Mouse (Mus musculus) spleen, embryonic (tissue): ENCODE measurements around the gene Spata13.

Experiments used
- CTCF ChIA-PET: fragments of 350-600 bp; sonication (Branson Sonifier 250); formaldehyde crosslinking; loops from one replicate; lab custom pipeline; 2022; lab: Charles Lee

Spata13 gene

DNA sequence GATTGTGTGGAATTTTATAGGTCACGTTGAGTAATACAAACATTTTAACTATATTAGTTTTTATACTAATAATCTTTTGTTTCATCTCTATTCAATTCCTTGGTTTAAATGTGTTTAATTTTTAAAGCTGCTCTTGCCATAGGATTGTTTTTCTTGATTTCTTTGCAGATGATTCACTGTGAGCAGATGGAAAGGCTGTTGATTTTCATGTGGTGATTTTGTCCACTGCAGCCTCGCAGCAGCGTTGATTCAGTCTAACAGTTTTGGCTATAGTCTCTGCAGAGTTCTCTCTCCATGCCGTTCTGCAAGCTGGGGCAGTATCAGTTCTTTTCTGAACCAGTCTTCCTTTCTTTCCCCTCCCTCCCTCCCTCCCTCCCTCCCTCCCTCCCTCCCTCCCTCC, 41.9 kb downstream of the Spata13 start:
- CTCF ChIA-PET: no interaction called here

DNA sequence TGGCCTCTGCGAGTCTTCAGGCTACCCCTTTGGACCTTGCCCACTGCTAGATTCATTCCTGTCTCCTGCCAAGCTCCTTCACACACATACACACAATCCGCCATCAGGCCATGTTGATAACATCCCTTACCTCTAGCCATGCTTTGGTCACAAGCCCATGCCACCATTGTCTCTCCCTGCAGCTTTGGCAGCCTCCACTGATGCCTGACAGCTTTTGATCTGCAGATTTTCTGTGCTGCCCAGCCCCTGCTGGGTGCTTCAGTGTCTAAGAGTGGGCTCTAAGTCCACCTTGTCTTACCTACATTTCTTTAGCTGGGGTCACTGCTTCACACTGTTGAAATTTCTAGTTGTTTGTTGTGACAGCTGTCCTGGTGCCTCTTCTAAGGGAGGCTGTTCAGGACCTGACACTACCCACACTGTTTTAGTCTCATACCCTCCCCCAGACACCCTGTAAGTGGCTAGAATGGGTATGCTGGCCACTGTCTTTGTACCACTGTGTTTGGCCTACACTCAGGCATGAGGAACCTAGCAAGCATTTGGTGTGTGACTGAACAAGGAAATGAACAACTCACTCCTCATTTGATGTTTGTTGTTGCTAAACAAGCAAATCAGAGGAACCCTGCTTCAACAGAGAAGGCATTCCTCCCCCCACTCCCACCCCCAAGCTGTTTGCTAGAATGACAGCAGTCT, 43.0 kb downstream of the Spata13 start:
- CTCF ChIA-PET: no interaction called here

DNA sequence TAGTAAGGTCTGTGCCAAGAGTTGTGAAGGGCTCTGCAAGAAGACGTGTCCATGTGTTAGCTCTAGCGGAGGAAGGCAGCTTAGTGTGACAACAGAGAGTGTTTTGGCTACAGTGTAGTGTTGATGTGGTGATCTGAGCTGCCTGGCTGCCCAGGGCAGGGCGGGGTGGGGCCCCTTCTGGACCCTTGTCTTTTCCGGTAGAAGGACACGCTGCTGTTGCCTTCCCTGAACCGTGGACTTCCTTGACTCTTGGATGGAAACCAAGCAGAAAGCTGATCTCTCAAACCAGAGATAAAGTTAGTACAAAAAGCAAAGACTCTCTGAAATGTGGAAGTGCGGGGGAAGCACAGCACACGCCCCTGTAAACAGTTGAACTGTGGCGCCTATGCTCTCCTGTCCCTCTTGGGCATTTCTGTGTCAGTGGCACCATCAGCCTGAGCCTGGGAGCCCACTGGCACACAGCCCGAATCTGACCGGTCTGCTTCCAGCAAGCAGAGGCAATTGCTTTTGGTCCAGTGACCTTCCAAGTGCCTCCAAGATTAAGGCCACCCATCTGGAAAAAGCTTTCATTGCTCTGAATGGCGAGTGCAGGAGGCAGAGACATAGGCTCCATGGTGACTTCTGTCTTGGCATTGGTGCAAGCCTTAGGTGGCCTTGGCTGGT, 48.7 kb downstream of the Spata13 start:
- CTCF ChIA-PET: interaction anchor here (0.6 kb wide), 2 partner anchors 77 to 1069 kb away, joined by 4 to 30 read pairs; no protein-coding TSS in a partner anchor

DNA sequence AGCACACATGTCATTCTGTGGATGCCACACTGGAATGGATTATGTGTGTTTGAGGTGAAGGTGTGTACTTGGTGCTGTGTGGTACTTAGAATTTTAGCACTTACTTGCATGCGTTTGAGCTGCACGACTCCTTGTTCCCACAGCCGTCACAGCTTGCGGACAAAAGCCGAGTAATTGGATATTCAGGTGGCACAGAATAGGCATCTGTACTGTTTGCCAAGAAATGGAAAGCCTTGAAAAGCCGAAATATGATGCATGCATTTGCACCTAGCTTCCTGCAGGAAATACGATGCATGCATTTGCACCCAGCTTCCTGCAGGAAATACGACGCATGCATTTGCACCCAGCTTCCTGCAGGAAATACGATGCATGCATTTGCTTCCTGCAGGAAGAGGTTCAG, 50.2 kb downstream of the Spata13 start:
- CTCF ChIA-PET: no interaction called here

DNA sequence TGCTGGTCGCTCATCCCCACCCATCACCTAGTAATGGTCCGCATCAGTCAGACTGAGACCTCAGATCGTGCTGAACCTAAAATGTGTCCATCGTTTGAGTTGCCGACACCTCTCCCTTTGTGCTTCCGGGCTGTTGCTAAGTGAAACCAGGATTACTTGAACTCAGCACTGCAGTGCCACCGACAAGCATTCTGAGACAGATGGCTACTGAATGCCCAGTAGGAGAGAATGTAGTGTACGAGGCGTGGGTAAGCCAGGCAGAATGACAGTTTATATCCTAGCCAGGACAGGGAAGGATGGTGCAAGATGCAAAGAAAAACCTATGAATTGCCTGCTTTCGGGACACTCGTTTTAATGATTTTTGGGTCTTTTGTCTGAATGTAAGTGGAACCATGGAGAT, 52.9 kb downstream of the Spata13 start:
- CTCF ChIA-PET: no interaction called here

DNA sequence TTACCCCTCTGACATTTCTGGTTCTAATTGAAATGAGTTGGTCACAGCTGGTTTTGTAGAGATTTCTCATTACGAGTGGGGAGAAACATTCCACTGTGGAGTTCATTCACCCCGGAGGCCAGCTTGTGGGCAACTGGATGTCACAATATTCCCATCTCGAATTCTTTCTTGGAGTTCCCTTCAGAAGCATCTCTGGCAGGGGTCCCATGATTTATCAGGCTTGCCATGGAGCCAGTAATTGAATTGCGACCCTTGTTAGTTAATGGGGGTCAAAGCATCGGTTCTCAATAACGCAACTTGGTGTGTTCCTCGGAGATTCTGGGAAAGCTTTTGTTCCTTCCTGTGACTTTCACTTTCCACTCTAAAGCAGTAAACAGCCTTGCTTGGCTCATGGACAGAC, 53.4 kb downstream of the Spata13 start:
- CTCF ChIA-PET: no interaction called here

DNA sequence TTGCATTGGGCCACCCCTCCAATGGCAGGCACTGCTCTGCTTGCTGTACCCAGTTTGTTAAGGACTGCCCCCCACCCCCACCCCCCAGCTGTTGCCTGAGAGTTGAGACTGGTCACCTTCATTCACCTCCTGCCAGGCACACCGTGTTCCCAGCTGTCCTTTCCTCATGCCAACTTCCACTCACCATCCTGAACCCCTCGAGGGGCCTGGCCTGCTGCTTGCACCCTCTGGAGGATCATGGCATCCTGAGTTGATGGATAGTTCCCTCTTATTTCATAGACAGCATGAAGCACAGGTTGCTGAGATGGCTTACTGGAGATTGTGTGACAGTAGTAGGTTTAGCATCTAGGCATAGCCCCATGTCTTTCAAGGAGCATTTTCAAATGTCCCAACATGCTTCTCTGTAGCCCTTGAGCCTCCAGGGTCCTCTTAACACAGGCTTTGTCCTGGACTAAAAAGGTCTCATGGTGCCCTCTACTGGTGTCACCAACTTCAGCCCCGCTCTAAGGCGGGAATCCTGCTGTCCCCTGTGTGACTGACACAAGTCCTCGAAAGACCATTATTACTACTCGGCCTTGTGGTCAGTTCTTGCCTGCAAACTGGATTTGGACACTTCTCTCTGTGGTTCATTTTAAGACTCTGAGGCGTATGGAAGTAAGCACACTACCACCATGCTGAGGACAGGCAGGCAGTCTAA, 54.9 kb downstream of the Spata13 start:
- CTCF ChIA-PET: interaction anchor here (0.6 kb wide), 1 partner anchor 70 kb away, joined by 3 read pairs; no protein-coding TSS in a partner anchor

DNA sequence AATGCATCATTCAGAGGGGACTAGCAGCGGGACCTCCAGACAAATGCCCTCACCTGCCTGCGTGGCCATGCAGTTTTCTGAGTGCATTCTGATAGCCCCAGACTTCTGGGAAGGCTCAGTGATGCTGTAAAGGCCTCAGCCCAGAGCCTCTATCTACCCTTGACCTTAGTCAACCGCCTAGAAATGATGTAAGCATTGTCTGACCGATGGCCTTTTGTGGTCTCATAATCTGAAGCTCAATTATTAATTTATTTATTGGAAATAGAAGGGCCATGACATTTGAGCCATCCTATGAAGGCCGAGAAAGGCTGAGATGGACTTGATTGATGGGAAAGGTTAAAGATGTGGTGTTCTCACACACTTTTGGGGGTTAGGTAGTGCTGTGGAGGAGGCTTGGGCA, 56.0 kb downstream of the Spata13 start:
- CTCF ChIA-PET: no interaction called here

DNA sequence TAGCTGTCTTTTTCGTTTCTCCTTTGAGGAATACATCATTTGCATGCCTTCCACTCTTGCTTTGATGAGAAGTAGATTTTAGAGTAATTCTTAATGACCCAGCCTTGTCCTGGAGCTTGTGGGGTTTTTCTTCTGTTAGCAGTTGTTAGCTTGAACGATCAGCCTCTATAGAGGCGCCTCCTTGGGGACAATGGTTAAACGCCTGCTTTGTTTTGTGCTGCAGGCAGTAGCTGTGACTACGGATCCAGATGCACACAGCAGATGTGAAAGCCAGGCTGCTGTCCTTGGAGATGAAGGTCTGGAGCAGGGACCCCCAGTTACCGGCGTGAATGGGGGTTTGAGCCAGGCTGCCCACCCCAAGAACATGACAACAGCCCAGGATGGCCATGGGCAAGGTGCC, 56.8 kb downstream of the Spata13 start:
- CTCF ChIA-PET: no interaction called here

DNA sequence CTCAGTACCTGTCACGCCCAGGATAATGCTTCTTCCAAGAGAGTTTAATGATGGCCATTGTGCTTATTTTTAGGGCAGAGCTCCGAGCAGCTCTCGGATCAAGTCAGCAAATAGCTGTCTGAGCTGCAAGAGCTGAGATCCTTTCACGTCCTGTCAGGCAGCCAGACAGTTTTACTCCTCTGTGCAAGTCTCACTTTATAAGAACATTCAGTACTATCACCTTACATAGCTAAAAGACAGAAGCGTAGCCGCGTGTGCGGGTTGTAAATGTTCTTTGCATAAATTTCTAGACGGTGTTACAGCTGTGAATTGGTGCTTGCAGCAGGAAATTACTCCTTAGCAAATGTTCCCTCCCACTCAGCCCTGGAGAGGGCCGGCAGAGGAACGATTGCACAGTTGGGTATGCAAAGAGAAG, 59.3 kb downstream of the Spata13 start:
- CTCF ChIA-PET: interaction anchor here (0.6 to 0.8 kb wide), 2 partner anchors 73 to 179 kb away, joined by 3 to 6 read pairs; no protein-coding TSS in a partner anchor

DNA sequence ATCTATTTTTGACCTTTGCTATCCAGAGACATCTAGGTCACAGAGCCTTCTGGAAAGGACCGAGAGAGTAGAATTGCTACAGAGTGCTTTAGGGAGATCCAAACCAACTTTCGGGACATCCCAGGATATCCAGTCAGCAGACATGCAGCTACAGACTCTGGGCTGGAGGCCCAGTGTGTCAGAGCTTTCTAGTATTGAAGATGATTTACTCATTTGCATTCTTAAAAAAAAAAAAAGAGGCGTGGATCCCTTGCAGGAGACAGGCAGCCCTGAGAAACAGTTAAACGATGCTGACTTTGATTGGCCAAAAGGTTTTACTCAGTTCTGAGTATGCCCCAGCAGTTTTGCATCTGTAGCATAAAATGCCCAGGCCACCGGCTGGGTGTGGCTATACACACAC, 59.9 kb downstream of the Spata13 start:
- CTCF ChIA-PET: no interaction called here

DNA sequence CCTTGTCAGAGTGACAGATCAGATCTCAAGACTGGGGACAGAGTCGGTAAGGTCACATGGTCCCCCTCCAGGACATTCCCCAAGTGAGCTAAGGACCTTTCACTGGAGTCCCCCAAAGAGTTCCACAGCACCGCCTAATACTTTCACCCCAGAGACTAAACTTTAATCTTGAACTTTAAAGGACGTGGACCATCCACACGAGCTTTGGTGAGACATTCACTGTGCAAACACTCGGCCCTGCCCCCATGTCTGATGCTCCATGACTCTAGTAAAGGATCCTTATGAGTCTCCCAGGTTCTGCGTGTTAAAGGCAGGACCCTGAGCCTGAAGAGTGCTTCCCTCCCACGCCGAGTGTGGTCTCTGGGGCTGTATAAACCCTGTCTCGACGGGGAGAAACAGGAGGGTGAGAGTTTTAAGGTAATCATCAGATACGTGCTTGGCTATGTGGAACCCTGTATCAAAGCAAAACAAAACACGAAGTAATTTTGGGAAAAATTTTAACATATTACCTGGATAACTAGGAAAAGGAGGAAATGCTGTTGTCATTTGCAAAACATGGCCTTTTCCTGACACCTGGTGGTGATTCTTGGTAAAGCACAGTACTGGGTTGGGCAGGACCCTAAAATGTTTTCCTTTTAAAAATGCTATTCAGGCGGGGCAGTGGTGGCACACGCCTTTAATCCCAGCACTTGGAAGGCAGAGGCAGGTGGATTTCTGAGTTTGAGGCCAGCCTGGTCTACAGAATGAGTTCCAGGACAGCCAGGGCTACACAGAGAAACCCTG, 60.6 kb downstream of the Spata13 start:
- CTCF ChIA-PET: interaction anchor here (0.9 kb wide), 1 partner anchor 180 kb away, joined by 4 read pairs; no protein-coding TSS in a partner anchor

DNA sequence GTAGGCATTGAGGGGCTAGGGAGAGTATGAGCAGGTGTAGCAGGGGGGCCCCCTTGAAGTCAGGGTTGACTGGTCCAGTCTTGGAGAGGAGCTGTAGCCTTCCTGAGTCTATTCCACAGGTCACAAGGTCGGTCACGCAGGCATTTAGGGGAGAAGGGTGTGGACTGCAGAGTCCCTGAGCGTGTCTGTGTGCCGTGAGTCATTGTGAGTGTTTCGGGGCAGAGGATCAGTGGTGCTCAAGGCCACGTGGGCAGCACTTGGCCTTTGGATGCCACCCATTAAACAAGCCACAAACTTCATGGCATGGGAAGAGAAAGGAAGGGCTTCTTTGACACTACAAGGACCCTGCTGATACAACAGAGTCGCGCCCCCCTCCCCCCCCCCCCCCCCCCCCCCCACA, 63.5 kb downstream of the Spata13 start:
- CTCF ChIA-PET: interaction anchor here (0.8 kb wide), 1 partner anchor 65 kb away, joined by 4 read pairs; no protein-coding TSS in a partner anchor

DNA sequence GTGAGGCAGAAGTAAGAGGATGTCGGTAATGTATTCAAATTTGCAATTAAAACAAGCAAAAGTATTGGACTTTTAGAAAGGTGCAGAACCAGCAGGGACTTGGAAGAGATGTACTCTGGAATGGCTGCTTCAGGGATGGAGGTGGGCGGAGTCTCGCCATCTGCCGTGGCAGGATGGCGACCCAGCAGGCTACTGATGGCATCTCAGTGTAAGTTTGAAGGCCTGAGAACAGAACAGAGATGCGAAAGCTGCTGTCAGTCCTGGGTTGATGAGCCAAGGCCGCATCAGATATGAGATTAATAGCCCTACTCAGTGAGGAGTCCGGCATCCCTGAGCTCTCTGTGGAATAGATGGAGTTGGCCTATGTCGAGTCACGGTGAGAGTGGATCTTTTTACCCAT, 65.2 kb downstream of the Spata13 start:
- CTCF ChIA-PET: no interaction called here

DNA sequence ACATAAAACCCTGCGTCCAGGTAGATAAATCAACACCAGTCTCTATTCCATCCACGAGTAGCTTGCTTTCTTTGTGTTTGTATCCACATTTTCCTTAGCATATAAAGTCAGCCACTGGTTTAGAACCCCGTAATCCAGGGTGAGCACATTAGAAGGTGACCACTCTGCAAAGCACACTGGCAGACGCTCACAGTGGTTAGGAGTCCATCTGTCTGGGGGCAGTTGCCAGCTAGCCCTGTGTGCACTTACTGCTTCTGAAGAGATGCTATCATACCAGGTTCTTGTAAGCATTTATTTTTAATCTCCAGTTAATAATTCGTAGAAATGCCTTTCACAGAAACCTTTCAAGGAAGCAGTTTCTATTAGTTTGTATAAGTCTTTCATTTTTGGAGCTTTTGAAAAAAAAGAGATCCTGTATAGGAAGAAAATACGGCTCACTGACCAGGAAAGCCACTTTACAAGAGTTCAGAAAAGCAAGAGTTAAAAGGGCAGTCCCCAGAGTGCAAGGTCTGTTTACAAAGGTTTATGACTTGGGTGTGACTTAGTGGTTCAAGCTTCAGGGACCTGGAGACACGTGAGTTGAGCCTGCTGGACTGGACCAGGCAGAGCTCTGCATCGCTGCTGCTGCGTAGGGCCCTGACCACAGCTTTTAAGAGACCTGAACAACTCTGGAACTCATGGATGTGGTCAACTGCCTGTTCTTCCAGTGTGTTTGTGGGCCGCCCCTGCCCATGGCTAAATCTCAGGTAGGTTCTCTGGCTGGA, 68.8 kb downstream of the Spata13 start:
- CTCF ChIA-PET: no interaction called here

DNA sequence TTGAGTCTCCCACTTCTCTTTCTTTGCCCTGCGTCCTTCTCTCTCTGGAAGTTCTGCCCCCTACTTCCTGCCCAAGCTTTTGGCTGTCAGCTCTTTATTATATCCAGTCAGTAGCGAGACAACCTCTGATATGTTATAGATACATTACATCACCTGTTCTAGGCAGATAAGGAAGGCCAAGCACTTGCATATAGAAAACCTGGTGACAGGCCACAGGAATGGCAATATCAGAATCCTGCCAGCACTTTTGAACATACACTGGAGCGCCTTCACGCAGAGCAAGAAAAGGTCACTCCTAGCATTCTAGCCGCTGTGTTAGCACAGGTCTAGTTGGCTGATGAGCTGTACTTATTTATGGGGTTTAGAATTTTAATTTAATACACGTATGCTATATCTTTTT, 70.7 kb downstream of the Spata13 start:
- CTCF ChIA-PET: no interaction called here

DNA sequence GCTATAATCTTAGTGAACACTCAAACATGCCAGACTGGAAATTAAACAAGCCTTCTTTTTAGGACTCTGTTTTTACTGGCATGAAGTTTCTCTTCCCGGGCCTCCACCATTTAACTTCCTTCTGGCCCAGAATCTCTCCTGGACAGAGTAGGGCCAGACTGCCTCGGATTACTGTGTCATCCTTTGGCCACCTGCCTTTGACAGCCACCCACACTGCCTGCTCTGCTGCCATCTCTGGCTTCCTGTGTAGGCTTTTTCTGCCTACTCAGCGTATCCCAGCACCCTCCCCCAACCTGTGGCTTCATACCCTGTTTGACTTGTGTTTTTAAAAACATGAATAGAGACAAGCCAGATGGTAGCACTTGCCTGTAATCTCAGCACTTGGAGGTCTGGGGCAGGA, 71.2 kb downstream of the Spata13 start:
- CTCF ChIA-PET: no interaction called here

DNA sequence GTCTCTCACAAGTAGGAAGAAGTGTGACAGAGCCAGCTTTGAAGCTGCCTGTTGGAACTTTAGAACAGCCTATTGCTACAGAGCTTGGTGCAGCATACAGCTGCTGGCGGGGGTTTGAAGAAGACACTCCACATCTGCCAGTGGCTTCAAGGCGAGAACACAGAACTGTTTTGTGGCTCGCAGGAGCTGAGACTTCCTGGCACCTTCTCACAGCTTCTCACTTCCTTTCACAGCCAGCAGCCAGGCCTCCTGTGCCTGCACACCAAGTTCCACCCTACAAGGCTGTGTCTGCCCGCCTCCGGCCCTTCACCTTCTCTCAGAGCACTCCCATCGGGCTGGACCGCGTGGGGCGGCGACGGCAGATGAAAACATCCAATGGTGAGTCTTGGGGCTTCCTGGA, 75.4 kb downstream of the Spata13 start:
- CTCF ChIA-PET: interaction anchor here (1.2 kb wide), 1 partner anchor 29 kb away, joined by 3 read pairs; no protein-coding TSS in a partner anchor

DNA sequence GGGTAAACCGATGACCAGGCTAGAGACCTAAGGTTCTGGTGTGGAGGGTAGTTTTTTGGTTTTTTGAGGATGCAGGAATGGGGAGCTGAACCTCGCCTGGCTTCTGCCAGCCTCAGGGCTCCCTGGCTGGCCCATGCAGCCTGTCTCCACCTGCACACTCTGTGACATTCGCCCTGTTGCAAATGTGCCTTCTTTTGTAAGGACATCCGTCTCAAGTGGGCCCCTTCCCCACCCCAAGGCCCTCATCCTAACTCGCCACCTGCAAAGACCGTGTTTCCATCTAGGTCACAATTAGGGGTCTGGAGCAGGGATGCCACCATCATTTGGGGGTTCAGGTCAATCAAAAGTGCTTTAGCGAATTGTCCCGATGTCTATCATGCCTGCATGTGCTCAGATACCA, 75.9 kb downstream of the Spata13 start:
- CTCF ChIA-PET: interaction anchor here (0.8 to 1.2 kb wide), 2 partner anchors 14 to 29 kb away, joined by 3 read pairs; no protein-coding TSS in a partner anchor

DNA sequence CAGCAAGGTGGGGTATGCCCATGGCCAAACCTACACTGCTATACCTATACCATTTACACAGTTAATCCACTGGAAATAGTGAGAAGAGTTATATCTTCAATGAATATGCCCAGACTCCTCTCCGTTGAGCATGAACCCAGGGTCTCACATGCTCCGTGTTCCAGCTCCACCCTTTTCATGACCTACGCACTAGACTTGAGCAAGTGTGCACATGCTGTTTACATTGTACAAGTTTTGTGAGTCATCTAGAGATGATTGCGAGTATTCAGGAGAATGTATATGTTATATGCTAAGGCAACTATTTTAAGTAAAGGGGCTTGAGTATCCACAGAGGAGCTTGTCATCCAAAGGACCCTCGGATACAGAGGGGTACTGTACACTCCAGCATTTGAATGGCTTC, 77.4 kb downstream of the Spata13 start:
- CTCF ChIA-PET: interaction anchor here (0.7 to 1.1 kb wide), 3 partner anchors 58 to 181 kb away, joined by 3 to 15 read pairs (median 4); no protein-coding TSS in a partner anchor
